Mouse (Mus musculus): ENCODE results near the gene Snrpg. TPM values are rescaled to one million over a fixed set of nuclear protein-coding genes. Genes with fewer than 3 reads are reported as not detected.
"Not testable (repeated sequence)": the region's sequence is repeated elsewhere in the genome, so short reads cannot be mapped to it uniquely, and the experiment has no call there.

The Snrpg gene
- polyA plus RNA-seq, 1 experiment: 87.2 TPM

GRCm38 (mm10) chr6:86366853-86367249, 4.3 kb upstream of the Snrpg start:
- no peak for DNase-seq (ENCODE audit: low spot score)

GRCm38 (mm10) chr6:86368479-86368878, 2.6 kb upstream of the Snrpg start:
- no peak for DNase-seq (ENCODE audit: low spot score)

DNA sequence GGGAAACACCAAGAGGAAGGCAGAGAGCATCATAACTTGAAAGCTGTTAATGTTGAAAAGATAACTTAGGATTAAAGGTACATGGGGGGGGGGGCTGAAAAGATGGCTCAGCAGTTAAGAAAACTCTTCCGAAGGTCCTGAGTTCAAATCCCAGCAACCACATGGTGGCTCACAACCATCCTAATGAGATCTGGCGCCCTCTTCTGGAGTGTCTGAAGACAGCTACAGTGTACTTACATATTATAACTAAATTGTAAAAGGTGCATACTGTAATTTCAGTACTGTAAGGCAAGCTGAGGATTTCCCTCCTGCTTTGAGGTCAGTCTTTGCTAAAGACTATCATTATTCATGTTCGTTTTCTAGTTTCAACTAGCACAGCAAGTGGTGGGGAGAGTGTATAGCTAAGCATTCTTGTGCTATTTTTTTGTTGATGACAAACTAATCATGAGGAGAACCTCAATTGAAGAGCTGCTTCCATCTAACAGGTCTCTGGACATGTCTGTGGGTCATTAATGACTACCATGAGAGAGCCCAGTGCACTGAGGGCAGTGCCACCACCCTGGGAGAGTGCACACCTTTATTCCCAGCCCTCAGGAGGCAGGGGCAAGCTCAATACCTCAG, 901 bp upstream of the Snrpg start:
- no peak for DNase-seq (ENCODE audit: low spot score)

- DNase-seq (ENCODE audit: low spot score): peak; percentile 93
Observed at GRCm38 (mm10) chr6:86371340-86371911, 322 bp downstream of the Snrpg start.

DNA sequence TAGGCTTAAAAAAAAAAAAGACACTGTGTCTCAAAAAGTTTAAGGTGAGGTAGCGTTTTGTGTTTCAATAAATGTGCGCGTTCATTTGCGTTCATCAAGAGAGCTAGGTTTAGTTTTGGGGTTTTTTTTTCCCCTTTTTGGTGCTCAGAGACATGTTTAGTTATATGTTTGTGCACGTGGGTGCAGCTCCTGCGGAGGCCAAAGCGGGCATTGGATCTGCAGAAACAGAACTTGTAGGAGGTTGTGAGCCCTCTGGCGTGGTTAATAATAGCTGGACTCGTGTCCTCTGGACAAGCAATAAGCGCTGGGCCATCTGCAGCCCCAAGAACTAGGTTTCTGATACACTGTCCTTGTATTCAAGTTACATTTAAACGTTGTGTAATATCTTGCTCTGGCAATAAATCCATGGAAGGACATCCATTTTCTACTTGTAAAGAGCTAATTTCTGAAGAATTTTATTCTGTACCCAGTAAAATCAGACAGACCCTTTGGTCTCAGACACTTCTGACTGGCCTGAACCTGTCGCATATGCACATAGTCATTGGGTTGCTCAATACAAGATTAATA, 929 bp downstream of the Snrpg start:
- DNase-seq (ENCODE audit: low spot score): no peak

DNA sequence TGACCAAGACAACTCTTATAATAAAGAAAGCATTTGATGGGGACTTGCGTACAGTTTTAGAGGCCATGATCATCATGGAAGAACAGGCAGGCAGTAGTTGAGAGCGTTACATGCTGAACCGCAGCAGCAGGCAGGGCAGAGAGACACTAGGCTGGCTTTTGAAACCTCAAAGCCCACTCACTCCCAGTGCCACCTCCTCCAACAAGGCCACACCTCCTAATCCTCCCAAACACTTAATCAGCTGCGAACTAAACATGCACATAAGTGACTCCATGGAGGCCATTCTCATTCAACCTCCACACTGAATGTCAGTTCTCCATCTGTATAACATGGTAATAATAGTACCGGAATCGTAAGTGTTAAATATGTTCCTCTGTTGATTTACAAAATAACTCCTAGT, 2.5 kb downstream of the Snrpg start:
- DNase-seq (ENCODE audit: low spot score): no peak

- DNase-seq (ENCODE audit: low spot score): no peak
Observed at GRCm38 (mm10) chr6:86378341-86378740, 7.2 kb downstream of the Snrpg start.

GRCm38 (mm10) chr6:86380112-86380511, 9.0 kb downstream of the Snrpg start:
- DNase-seq (ENCODE audit: low spot score): not testable (repeated sequence)

- no peak for DNase-seq (ENCODE audit: low spot score)
Observed at GRCm38 (mm10) chr6:86382551-86382950, 11.4 kb downstream of the Snrpg start.

DNA sequence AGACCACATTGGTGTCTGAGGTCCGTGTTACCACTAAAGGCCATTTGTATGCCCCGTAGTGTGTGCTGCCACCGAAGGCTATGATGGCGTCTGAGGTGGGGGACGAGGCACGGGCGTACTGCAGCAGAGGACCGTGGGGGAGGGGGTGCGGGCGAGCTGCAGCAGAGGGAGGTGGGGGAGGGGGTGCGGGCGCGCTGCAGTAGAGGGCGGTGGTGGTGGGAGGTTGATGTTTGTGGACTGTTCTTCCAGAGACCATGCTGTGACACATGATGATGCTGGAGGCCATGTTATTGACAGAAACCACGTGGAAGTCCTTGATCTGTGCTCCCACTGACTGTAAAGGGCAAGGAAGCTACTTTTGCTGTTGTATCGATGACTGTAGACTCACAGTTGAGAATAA, 12.3 kb downstream of the Snrpg start:
- DNase-seq (ENCODE audit: low spot score): no peak

GRCm38 (mm10) chr6:86384692-86385091, 13.6 kb downstream of the Snrpg start:
- no peak for DNase-seq (ENCODE audit: low spot score)

DNA sequence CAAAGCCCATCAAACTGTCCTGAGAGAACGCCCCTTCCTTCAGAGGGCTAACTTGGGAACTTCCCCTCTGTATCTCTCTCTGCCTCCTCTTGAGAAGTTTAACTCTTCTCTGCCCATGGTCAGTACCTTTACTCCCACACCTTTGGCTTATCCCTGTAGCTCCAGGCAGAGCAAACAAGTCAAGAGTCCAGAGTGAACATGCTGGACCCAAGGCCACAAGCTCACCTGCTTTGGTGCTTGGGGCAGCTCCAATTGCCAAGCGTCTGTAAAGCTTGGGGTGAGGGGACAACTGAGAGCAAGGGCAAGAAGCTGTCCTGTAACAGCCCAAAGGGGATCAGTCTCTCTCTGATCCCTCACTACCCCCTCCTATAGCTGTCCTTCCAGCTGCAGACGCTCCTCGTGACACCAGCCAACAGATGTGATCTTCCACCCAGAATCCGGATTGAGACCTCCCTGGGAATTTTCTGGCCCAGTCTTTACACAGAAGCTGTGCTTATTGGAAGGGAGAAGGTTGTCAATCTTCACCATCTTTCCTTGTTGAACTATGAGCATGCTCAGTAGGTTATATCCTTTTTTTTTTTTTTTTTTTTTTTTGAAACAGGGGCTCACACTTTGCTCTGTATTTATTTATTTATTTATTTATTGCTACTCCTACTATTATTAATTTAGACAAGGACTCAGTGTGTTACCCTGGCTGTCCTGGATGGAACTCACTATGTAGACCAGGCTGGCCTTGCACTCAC, 14.4 kb downstream of the Snrpg start:
- DNase-seq (ENCODE audit: low spot score): no peak

GRCm38 (mm10) chr6:86387313-86387712, 16.2 kb downstream of the Snrpg start:
- DNase-seq (ENCODE audit: low spot score): no peak

DNA sequence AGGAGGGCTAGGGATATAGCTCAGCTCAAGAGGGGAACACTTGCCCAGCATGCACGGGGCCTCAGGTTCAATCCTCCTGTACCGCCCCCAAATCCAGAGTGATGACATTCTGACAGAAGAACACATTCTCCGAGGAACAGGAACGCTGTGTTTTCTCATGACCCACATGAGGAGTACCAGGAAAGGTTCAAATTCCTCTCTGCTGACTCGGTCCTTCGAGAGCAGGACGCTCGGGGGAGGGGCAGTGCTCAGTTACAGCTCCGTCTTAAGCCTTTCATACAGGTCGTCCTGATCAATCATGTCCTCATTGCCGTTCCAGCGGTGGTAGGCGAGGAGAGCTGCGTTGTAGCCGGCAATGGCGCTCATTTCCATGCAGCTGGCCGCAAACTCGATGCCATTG, 17.4 kb downstream of the Snrpg start:
- DNase-seq (ENCODE audit: low spot score): no peak

DNA sequence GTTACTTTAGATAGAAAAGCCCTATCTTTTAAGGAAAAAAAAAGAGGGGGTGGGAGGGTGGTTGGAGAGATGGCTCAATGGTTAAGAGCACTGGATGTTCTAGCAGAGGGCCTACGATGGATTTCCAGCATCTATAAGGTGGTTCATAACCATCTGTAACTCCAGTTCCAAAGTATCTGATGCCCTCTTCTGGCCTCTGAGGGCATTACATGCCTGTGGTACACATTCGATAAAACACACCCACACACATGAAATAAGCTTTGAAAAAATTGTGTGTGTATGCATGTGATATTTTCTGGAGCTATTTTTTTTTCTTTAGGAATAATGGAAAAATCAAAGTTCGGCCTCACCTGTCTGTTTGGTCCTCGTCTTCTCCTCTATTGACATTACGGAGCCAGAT, 20.2 kb downstream of the Snrpg start:
- DNase-seq (ENCODE audit: low spot score): no peak

DNA sequence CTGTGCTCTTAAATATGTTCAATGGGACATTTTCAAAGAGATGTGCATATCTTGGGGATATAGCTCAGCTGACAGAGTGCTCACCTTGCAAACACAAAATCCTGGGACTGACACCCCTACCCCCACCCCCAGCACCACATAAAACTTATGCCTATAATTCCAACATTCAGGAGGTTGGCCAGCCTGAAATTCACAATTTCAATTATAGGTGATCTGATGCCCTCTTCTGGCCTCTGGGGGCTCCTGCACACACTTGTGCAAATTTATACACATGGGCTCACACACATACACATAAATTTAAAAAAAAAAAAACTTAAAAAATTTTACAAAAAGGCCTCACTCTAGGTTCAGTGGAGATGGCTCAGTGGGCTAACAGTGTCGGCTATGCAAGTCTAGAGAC, 22.1 kb downstream of the Snrpg start:
- no peak for DNase-seq (ENCODE audit: low spot score)

DNA sequence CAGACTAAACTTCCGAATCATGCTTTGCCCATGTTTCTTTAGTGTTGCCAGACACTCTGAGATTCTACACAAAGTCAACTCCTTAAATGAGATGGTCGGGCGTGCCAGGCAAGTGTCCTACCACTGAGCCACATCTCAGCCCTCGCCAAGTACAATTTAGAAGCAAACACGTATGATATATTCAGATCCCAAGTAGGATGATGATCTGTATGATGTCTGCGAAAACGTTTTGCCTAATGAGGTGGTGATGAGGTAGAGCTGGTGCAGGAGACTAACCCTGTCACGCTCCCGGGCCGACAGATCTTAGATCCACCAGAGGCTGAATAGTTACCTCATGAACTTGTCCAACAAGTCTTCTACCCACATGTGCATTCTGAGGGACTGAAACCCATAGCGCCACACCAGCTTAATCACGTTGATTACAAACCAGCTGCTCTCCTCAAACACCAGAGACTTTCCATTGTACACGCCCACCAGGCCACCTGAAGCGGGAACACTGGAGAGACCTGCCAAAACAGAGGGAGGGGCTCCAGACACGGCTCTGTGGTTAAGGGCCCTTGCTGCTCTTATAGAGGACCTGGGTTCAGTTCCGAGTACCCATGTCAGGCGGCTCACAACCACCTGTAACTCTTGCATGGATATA, 23.1 kb downstream of the Snrpg start:
- DNase-seq (ENCODE audit: low spot score): no peak

- no peak for DNase-seq (ENCODE audit: low spot score)
Observed at GRCm38 (mm10) chr6:86395021-86395420, 23.9 kb downstream of the Snrpg start.

DNA sequence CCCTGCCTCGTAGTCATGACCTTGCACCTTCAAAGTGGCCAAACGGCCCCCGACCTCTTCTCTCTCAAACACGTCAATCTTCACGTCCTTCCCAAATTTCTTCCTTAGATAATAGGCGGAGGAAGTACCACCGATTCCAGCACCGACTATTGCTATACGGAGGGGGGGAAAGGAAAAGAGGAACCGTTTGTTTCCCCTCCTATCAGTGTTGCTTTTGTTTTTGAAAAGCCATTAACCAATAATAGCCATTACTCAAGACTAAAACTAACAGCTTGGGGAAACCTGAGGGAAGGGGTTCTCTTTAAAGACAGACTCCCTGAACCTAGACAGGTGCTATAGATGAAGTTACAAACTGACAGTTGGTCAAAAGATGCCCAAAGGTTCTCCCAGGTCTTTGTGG, 24.9 kb downstream of the Snrpg start:
- no peak for DNase-seq (ENCODE audit: low spot score)

DNA sequence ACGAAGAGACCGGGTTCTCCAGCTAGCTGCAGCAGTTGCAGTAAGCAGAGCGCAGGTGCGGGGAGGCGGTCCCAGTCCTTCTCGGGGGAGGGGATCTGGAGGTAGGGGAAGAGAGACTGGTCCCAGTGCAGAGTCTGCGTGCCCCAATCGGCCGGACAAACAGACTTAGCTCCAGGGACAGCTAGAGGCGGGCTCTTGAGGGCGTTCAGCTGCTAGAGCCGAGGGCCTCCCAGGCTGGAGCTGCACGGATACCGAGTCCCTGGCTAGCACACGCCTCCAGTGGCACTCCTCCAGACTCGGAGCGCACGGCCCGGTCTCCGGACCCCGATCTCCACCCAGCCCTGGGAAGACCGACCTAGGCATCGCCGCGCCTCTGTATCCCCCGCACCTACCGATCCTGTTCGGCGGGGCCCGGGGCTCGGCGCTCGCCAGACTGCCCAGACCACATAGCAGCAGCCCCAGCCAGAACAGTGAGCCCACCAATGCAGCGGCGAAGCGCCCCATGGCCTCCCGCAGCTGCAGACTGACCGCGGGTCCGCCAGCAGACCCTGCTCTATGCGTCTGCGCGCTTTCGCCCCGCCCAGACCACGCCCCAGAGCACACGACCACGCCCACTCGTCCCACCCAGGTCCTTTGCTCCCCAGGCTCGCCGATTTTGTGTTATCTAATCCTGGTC, 25.6 kb downstream of the Snrpg start, which contains the start of gene Pcyox1:
Pcyox1 (minus strand) TSS at position 574 of the 676 bp plus-strand sequence.
- DNase-seq (ENCODE audit: low spot score): peak; percentile 89

GRCm38 (mm10) chr6:86397257-86397980, 26.3 kb downstream of the Snrpg start:
- no peak for DNase-seq (ENCODE audit: low spot score)

Measured in urinary bladder, adult 2 months (tissue).